In genomic region chr3:87000051-87000450, GRCm38 (mm10) we compare ENCODE assay signal across 10 mouse cellular contexts. TPM values are rescaled to one million over a fixed set of nuclear protein-coding genes. Genes with fewer than 3 reads are reported as not detected.
DNase-seq lines count a peak whose midpoint lies in the region; ATAC-seq and TF ChIP-seq lines count a peak whose summit lies in the region.
"Had no signal": no experiment of that assay in that cellular context is flagged by ENCODE, and none has a peak within 500 bp of the region (broad histone marks: within the 10 kb centered on the region; RNA-seq: fewer than 3 reads in every experiment).

No protein-coding gene starts in this region.

- peaks cover 3% of the 10 kb centered on the region; the same call in 1 of the 2 replicates for H3K4me1 ChIP-seq in hindbrain, embryonic 14.5 days (replicated peaks; ENCODE audit: control insufficient read depth, insufficient read depth, low read length)
- H3K4me1 ChIP-seq in hindbrain, embryonic 10.5 days (replicated peaks): peaks cover 19% of the 10 kb centered on the region
- H3K4me1 ChIP-seq in thymus, adult 2 months (replicated peaks; ENCODE audit: control insufficient read depth, insufficient read depth, low read length): peaks cover 10% of the 10 kb centered on the region
- H3K4me1 ChIP-seq in liver, embryonic 12.5 days: peaks cover 8% of the 10 kb centered on the region; the same call in 1 of the 2 replicates

- no peak overlapping the region for H3K27ac ChIP-seq in hindbrain, embryonic 14.5 days
- no peak overlapping the region for H3K27ac ChIP-seq in hindbrain, embryonic 10.5 days
- peak overlapping the region; percentile 54 for H3K27ac ChIP-seq in thymus, adult 2 months (ENCODE audit: control insufficient read depth, insufficient read depth, low read length)
- H3K27ac ChIP-seq in liver, embryonic 12.5 days: no peak overlapping the region

- TF ChIP-seq POLR2A in thymus, adult 2 months (IDR thresholded peaks at IDR 0.05; ENCODE audit: control insufficient read depth, extremely low read depth, insufficient read depth, low read length, poor library complexity): no peak

- no peak for TF ChIP-seq CTCF in thymus, adult 2 months (IDR thresholded peaks at IDR 0.05; ENCODE audit: borderline replicate concordance, control insufficient read depth, extremely low read depth, insufficient read depth, low read length, poor library complexity)

- H3K9me3 ChIP-seq in hindbrain, embryonic 14.5 days (ENCODE audit: control insufficient read depth, low read length): no peaks in the 10 kb centered on the region
- no peaks in the 10 kb centered on the region for H3K9me3 ChIP-seq in hindbrain, embryonic 10.5 days
- no peaks in the 10 kb centered on the region for H3K9me3 ChIP-seq in liver, embryonic 12.5 days (replicated peaks)
- H3K9me3 ChIP-seq: G1E had no signal

- whole genome bisulfite sequencing in hindbrain, embryonic 14.5 days: 92% methylated on average over 12 of the region's 12 CpGs
- WGBS in hindbrain, embryonic 10.5 days: 94% methylated on average over 12 of the region's 12 CpGs
- WGBS in thymus, adult 2 months: 40% methylated on average over 12 of the region's 12 CpGs
- WGBS in liver, embryonic 12.5 days (ENCODE audit: insufficient replicate concordance): 67% methylated on average over 12 of the region's 12 CpGs

- 0 out of 2 replicates have a peak overlapping the region, but pooled peaks have one; percentile 44 for H3K4me3 ChIP-seq in hindbrain, embryonic 14.5 days (replicated peaks; ENCODE audit: low read length)
- no peak overlapping the region for H3K4me3 ChIP-seq in hindbrain, embryonic 10.5 days
- H3K4me3 ChIP-seq in thymus, adult 2 months (ENCODE audit: control insufficient read depth, insufficient read depth, low read length): peak overlapping the region; percentile 27
- H3K4me3 ChIP-seq in liver, embryonic 12.5 days: no peak overlapping the region

- no peak for ATAC-seq in hindbrain, embryonic 14.5 days (ENCODE audit: low FRiP score)
- no peak for ATAC-seq in liver, embryonic 12.5 days

- H3K27me3 ChIP-seq in hindbrain, embryonic 14.5 days (ENCODE audit: control insufficient read depth, insufficient read depth, low read length): no peaks in the 10 kb centered on the region
- H3K27me3 ChIP-seq in hindbrain, embryonic 10.5 days (ENCODE audit: insufficient read depth, poor library complexity, severe bottlenecking): 0 out of 2 replicates have a peak, but pooled peaks cover 5% of the 10 kb centered on the region
- H3K27me3 ChIP-seq in thymus, adult 2 months (ENCODE audit: control insufficient read depth, insufficient read depth, low read length): no peaks in the 10 kb centered on the region
- H3K27me3 ChIP-seq in liver, embryonic 12.5 days (replicated peaks): no peaks in the 10 kb centered on the region

- H3K36me3 ChIP-seq in hindbrain, embryonic 14.5 days (replicated peaks; ENCODE audit: control insufficient read depth, insufficient read depth): no peaks in the 10 kb centered on the region
- H3K36me3 ChIP-seq in hindbrain, embryonic 10.5 days: no peaks in the 10 kb centered on the region
- no peaks in the 10 kb centered on the region for H3K36me3 ChIP-seq in thymus, adult 2 months (ENCODE audit: control insufficient read depth, insufficient read depth, low read length)
- H3K36me3 ChIP-seq in liver, embryonic 12.5 days: no peaks in the 10 kb centered on the region
- H3K36me3 ChIP-seq: G1E had no signal

- peak overlapping the region; percentile 64; the same call in 1 of the 2 replicates for H3K4me2 ChIP-seq in hindbrain, embryonic 14.5 days (replicated peaks)
- peak overlapping the region; percentile 74; the same call in 1 of the 2 replicates for H3K4me2 ChIP-seq in liver, embryonic 12.5 days

- H3K9ac ChIP-seq in hindbrain, embryonic 14.5 days: peak overlapping the region; percentile 68; the same call in 1 of the 2 replicates
- no peak overlapping the region for H3K9ac ChIP-seq in liver, embryonic 12.5 days

- no peak for DNase-seq in hindbrain, embryonic 14.5 days (ENCODE audit: low spot score)
- no peak for DNase-seq in hindbrain, embryonic 10.5 days (ENCODE audit: low spot score)
- peak; percentile 31 for DNase-seq in thymus, adult 2 months
- DNase-seq in thymus, adult 18-20 months: no peak
- DNase-seq in retina, postnatal 1 day: no peak
- DNase-seq in urinary bladder, postnatal 14 days (ENCODE audit: low spot score): no peak
- DNase-seq: cerebellum, adult 2 months; gastrocnemius, postnatal 10 days had no signal

RNA-seq across cellular contexts. Expression of gene Cd1d1, which starts 0.8 kb away (rescaled TPM):
- 38.4 and 43.8 TPM in 2 replicates for polyA plus RNA-seq in hindbrain, embryonic 14.5 days (2014; fragmentation: Nextera tagmentation; extraction: Ambion mirVana)
- polyA plus RNA-seq in hindbrain, embryonic 10.5 days (2016; fragmentation: Nextera tagmentation; extraction: Ambion mirVana): 24.0 and 32.4 TPM in 2 replicates
- polyA plus RNA-seq in thymus, adult 2 months (2012; rRNA removed): 84.9 and 85.5 TPM in 2 replicates
- 8.7 and 10.2 TPM in 2 replicates for polyA plus RNA-seq in liver, embryonic 12.5 days (2016; fragmentation: Nextera tagmentation; extraction: Ambion mirVana)
- polyA plus RNA-seq: G1E had no signal

Comparison
In these comparisons a context has a peak if more than half of its experiments do, and no peak if none do; other contexts are left out.
1. H3K4me3 ChIP-seq: peak in hindbrain, embryonic 14.5 days (single experiment) and thymus, adult 2 months (single experiment); none in hindbrain, embryonic 10.5 days (single experiment) and liver, embryonic 12.5 days (single experiment).